Mouse (Mus musculus) hindbrain, postnatal 0 days (tissue): Measurements from ENCODE around the gene Anxa10. TPM values are rescaled to one million over a fixed set of nuclear protein-coding genes. Genes with fewer than 3 reads are reported as not detected.

ENCODE experiments used
- ATAC-seq: fragments of 200-750 bp; cut with Nextera tagmentation; 2 replicates; pipeline ENCODE4 v1.8.0; 2017; ENCODE audit warnings: mild to moderate bottlenecking, moderate TSS enrichment, moderate library complexity
- DNase-seq: peaks from one replicate; pipeline ENCODE4 v3.0.0-alpha.2; 2015; ENCODE audit warnings: low spot score
- H3K27ac ChIP-seq: fragments of 300-500 bp; sonication (generic); 2 replicates; pipeline ENCODE4 v1.5.1; 2014; ENCODE audit warnings: mild to moderate bottlenecking
- H3K27me3 ChIP-seq: fragments of 300-500 bp; sonication (generic); 2 replicates; pipeline ENCODE4 v1.6.1; 2014; ENCODE audit warnings: low read length, mixed read lengths; ENCODE audit not compliant: insufficient read depth
- H3K36me3 ChIP-seq: fragments of 300-500 bp; sonication (generic); 2 replicates; pipeline ENCODE4 v1.6.1; 2014; ENCODE audit warnings: low read length, mixed read lengths; ENCODE audit not compliant: insufficient read depth
- H3K4me1 ChIP-seq: fragments of 300-500 bp; sonication (generic); 2 replicates; pipeline ENCODE4 v1.6.1; 2014; ENCODE audit warnings: antibody characterized with exemption, low read length, mixed read lengths; ENCODE audit not compliant: insufficient read depth
- H3K4me2 ChIP-seq: fragments of 300-500 bp; sonication (generic); 2 replicates; pipeline ENCODE4 v1.6.1; 2014; ENCODE audit warnings: low read depth, mild to moderate bottlenecking, low read length, moderate library complexity, mixed read lengths
- H3K4me3 ChIP-seq: fragments of 300-500 bp; sonication (generic); 2 replicates; pipeline ENCODE4 v1.5.1; 2014; ENCODE audit warnings: low read length
- H3K9ac ChIP-seq: fragments of 300-500 bp; sonication (generic); replicated peaks from 2 replicates; pipeline ENCODE4 v1.6.1; 2014; ENCODE audit warnings: mild to moderate bottlenecking, low read length, moderate library complexity, mixed read lengths
- H3K9me3 ChIP-seq: fragments of 300-500 bp; sonication (generic); 2 replicates; pipeline ENCODE4 v1.6.1; 2016; ENCODE audit warnings: low read length, mixed read lengths
- CTCF ChIP-seq: IDR thresholded peaks from 2 replicates; pipeline ENCODE4 v1.5.1; 2016; ENCODE audit warnings: antibody characterized with exemption, control low read depth, low read depth
- WGBS: fragments of 180-500 bp; shearing (Covaris S2); extraction: QIAGEN DNeasy Blood & Tissue Kit; methylation state at CpG from one replicate; pipeline ENCODE4 v1.1.7; 2014; 5-methylcytosine and 5-hydroxymethylcytosine counted together
- polyA plus RNA-seq: library from polyadenylated mRNA; unstranded; fragments of >200 nt; fragmentation: Nextera tagmentation; extraction: Ambion mirVana; gene quantifications from 2 replicates; pipeline ENCODE4 v1.2.1, GENCODE M21; 2015
- total RNA-seq: library from RNA; depleted of rRNA; stranded (reverse); fragments of >200 nt; gene quantifications from 2 replicates; pipeline ENCODE4 v1.2.3, GENCODE M21; 2014; rRNA removed

The Anxa10 gene
- total and polyA plus RNA-seq, 2 experiments from 2014 or later, result 0.11 TPM; not detected in 1

DNA sequence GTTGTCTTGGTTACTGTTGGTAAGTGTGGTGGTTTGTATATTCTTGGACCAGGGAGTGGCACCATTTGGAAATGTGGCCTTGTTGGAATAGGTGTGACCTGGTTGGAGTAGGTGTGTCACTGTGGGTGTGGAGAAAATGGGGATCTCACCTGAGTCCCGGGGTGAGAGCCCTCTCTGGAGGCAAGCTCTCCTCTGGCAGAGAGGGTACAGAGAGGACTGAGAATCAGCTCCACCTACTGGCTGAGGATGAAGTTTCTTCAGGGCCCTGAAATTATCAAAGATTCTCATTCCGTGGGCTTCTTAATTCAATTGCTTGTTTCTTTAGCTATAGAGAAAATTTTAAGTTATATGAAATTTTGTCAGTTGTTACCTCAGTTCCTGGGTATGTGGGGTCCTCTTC, 76.1 kb downstream of the Anxa10 start:
- H3K9me3 ChIP-seq, result no peaks in the 10 kb centered on the region
- H3K4me1 ChIP-seq, result no peaks in the 10 kb centered on the region
- DNase-seq, result no peak
- WGBS, result 53% methylated on average over 2 of the region's 2 CpGs
- no peak for ATAC-seq
- no peak overlapping the region for H3K9ac ChIP-seq
- no peaks in the 10 kb centered on the region for H3K27me3 ChIP-seq
- no peak overlapping the region for H3K4me2 ChIP-seq
- H3K27ac ChIP-seq, result no peak overlapping the region
- H3K4me3 ChIP-seq, result no peak overlapping the region
- TF ChIP-seq CTCF, result peak; percentile 9; the same call in 1 of the 2 replicates
- no peaks in the 10 kb centered on the region for H3K36me3 ChIP-seq

DNA sequence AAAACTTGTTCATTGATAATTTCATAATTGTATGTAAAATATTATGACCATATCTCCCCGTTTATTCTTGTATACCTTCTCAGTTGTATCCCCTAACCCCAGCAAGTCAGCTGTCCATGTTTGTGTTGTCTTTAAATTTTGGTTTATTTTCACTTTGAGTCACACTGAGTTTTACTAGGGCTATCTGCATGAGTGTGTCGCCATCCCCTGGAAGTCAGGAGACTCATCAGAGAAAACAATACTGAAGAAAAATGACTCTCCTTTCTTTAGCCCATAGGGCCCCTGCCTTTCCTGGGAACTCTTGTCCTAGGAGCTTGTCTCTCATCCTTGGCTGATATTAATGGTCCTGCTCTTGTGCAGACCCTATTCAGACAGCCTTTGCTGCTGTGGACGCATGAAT, 88.6 kb downstream of the Anxa10 start:
- no peak for ATAC-seq
- no peak overlapping the region for H3K9ac ChIP-seq

DNA sequence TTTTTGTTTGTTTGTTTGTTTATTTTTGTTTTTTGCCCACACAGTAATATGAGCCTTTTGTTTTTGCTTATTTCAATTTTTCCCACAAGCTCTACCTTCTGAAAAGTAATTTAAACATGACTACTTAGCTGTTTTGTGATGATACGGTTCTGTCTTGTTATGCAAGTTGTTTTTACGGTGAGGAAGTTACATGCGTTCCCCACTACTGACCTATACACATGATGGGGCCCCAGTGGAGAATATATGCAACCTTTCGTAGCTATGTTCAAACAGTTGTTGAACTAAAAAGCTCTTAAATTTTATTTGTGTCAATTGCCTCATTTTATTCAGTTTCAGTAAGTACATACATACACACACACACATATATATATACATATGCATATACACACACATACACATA, 108.4 kb downstream of the Anxa10 start:
- no peak for TF ChIP-seq CTCF
- DNase-seq, result no peak
- WGBS, result 91% methylated on average over 4 of the region's 4 CpGs
- ATAC-seq, result no peak
- Histone ChIP-seq H3K4me3 (no peak overlapping the region), H3K9ac (no peak overlapping the region), H3K27me3 (no peaks in the 10 kb centered on the region), H3K4me1 (no peaks in the 10 kb centered on the region), H3K27ac (no peak overlapping the region), H3K36me3 (no peaks in the 10 kb centered on the region), H3K4me2 (no peak overlapping the region), H3K9me3 (no peaks in the 10 kb centered on the region)

More for the DNA sequence above, 88.6 kb downstream of the Anxa10 start:
- WGBS, result 68% methylated on average over 3 of the region's 3 CpGs
- Histone ChIP-seq H3K9me3 (no peaks in the 10 kb centered on the region), H3K4me2 (no peak overlapping the region), H3K4me3 (no peak overlapping the region), H3K27ac (no peak overlapping the region), H3K4me1 (no peaks in the 10 kb centered on the region), H3K27me3 (no peaks in the 10 kb centered on the region), H3K36me3 (no peaks in the 10 kb centered on the region)
- peak; percentile 2 for DNase-seq
- peak; percentile 41 for TF ChIP-seq CTCF

DNA sequence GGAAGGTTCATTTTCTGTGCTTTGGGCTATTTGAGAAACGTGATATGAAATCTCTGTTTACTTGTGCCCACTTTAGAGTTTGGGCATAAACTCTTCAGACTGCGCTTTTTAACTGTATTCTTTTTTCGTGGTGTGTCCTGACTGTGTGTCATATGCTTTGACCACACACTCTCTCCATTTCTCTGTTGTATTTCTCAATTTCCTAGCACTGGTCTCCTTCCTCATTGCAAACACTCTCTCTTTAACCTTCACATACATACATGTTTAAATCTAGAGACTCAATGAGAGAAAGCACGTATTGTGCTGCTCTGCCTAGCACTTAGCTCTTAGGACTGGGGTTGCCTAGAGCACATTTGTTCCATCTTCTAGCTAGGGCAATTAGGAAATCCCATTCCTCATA, 108.8 kb downstream of the Anxa10 start:
- no peak overlapping the region for H3K27ac ChIP-seq
- no peak overlapping the region for H3K4me3 ChIP-seq
- no peak overlapping the region for H3K9ac ChIP-seq
- no peak for DNase-seq
- no peaks in the 10 kb centered on the region for H3K4me1 ChIP-seq
- ATAC-seq, result no peak
- TF ChIP-seq CTCF, result no peak
- 86% methylated on average over 4 of the region's 4 CpGs for WGBS
- H3K9me3 ChIP-seq, result no peaks in the 10 kb centered on the region
- H3K36me3 ChIP-seq, result no peaks in the 10 kb centered on the region
- H3K4me2 ChIP-seq, result no peak overlapping the region
- H3K27me3 ChIP-seq, result no peaks in the 10 kb centered on the region

Other genes starting within 250 kb of the Anxa10 start
- gene Palld, start 220.5 kb downstream of the Anxa10 start, total RNA-seq, result 3.5 and 7.3 TPM in 2 replicates
- 13.7 and 14.0 TPM in 2 replicates for gene Palld, start 220.5 kb downstream of the Anxa10 start, polyA plus RNA-seq
- gene Ddx60, start 195.1 kb downstream of the Anxa10 start, total RNA-seq, result 0.22 and 0.47 TPM in 2 replicates
- gene Ddx60, start 195.1 kb downstream of the Anxa10 start, polyA plus RNA-seq, result 0.80 and 1.2 TPM in 2 replicates